Mouse (Mus musculus) heart, embryonic 15.5 days (tissue): ENCODE data around the gene Rnd1. TPM values are rescaled to one million over a fixed set of nuclear protein-coding genes. Genes with fewer than 3 reads are reported as not detected.

Experiments used
- ATAC-seq: fragments of 200-750 bp; cut with Nextera tagmentation; replicated peaks from 2 replicates; pipeline ENCODE4 v1.8.0; 2017; ENCODE audit warnings: low read depth, moderate TSS enrichment; ENCODE audit not compliant: insufficient number of reproducible peaks, insufficient read depth, low FRiP score
- H3K27ac ChIP-seq: fragments of 300-500 bp; sonication (generic); 2 replicates; pipeline ENCODE4 v1.5.1; 2015; ENCODE audit warnings: mild to moderate bottlenecking, inconsistent platforms
- H3K27me3 ChIP-seq: fragments of 300-500 bp; sonication (generic); 2 replicates; pipeline ENCODE4 v1.6.1; 2015; ENCODE audit warnings: inconsistent platforms
- H3K36me3 ChIP-seq: fragments of 300-500 bp; sonication (generic); 2 replicates; pipeline ENCODE4 v1.6.1; 2015; ENCODE audit warnings: mild to moderate bottlenecking, inconsistent platforms
- H3K4me1 ChIP-seq: fragments of 300-500 bp; sonication (generic); replicated peaks from 2 replicates; pipeline ENCODE4 v1.6.1; 2015; ENCODE audit warnings: inconsistent platforms
- H3K4me2 ChIP-seq: fragments of 300-500 bp; sonication (generic); 2 replicates; pipeline ENCODE4 v1.6.1; 2015; ENCODE audit warnings: inconsistent platforms, mild to moderate bottlenecking, moderate library complexity
- H3K4me3 ChIP-seq: fragments of 300-500 bp; sonication (generic); 2 replicates; pipeline ENCODE4 v1.5.1; 2015; ENCODE audit warnings: mild to moderate bottlenecking, inconsistent platforms
- H3K9ac ChIP-seq: fragments of 300-500 bp; sonication (generic); 2 replicates; pipeline ENCODE4 v1.6.1; 2015; ENCODE audit warnings: mild to moderate bottlenecking, inconsistent platforms
- H3K9me3 ChIP-seq: fragments of 300-500 bp; sonication (generic); replicated peaks from 2 replicates; pipeline ENCODE4 v1.6.1; 2016; ENCODE audit warnings: inconsistent platforms
- WGBS: fragments of 180-500 bp; shearing (Covaris S2); methylation state at CpG from one replicate; pipeline ENCODE4 v1.1.7; 2015; ENCODE audit warnings: mixed read lengths; 5-methylcytosine and 5-hydroxymethylcytosine counted together
- polyA plus RNA-seq: library from polyadenylated mRNA; unstranded; fragments of >200 nt; fragmentation: Nextera tagmentation; extraction: Ambion mirVana; gene quantifications from 2 replicates; pipeline ENCODE4 v1.2.1, GENCODE M21; 2015

The Rnd1 gene
- 1.1 and 1.2 TPM in 2 replicates for polyA plus RNA-seq

- H3K4me2 ChIP-seq = peak within 1 kb of the TSS; percentile 98
- peak within 1 kb of the TSS; percentile 54 for H3K4me3 ChIP-seq
- H3K9ac ChIP-seq = peak within 1 kb of the TSS; percentile 51; the same call in 1 of the 2 replicates
- H3K27me3 ChIP-seq = peaks cover 32% of the 10 kb centered on the region
- peaks cover 31% of the 10 kb centered on the region for H3K4me1 ChIP-seq
- ATAC-seq = peak; percentile 96
- H3K9me3 ChIP-seq = no peaks in the 10 kb centered on the region
- H3K27ac ChIP-seq = no peak within 1 kb of the TSS
- no peaks in the 10 kb centered on the region for H3K36me3 ChIP-seq
- under 1% methylated on average over 37 of the region's 37 CpGs for WGBS
Observed at GRCm38 (mm10) chr15:98676940-98677728, at the start of gene Rnd1. Gene Rnd1 (minus strand): TSS chr15:98677461.

- ATAC-seq = no peak
- Histone ChIP-seq H3K27me3 (peaks cover 11% of the 10 kb centered on the region), H3K4me2 (peak overlapping the region; percentile 96), H3K4me3 (peak overlapping the region; percentile 67), H3K36me3 (no peaks in the 10 kb centered on the region), H3K9ac (peak overlapping the region; percentile 66), H3K9me3 (no peaks in the 10 kb centered on the region), H3K4me1 (peaks cover 22% of the 10 kb centered on the region), H3K27ac (no peak overlapping the region)
- 48% methylated on average over 7 of the region's 7 CpGs for WGBS
Observed at GRCm38 (mm10) chr15:98726746-98727145, 49.5 kb upstream of the Rnd1 start.

GRCm38 (mm10) chr15:98726079-98726478 is 48.8 kb upstream of the Rnd1 start:
- no peak for ATAC-seq
- no peaks in the 10 kb centered on the region for H3K9me3 ChIP-seq
- no peaks in the 10 kb centered on the region for H3K36me3 ChIP-seq
- H3K4me3 ChIP-seq = no peak overlapping the region
- H3K27ac ChIP-seq = no peak overlapping the region
- peaks cover 22% of the 10 kb centered on the region for H3K4me1 ChIP-seq
- peaks cover 12% of the 10 kb centered on the region for H3K27me3 ChIP-seq
- H3K9ac ChIP-seq = no peak overlapping the region
- H3K4me2 ChIP-seq = no peak overlapping the region
- WGBS = 72% methylated on average over 4 of the region's 4 CpGs

- WGBS = 36% methylated on average over 19 of the region's 19 CpGs
- Histone ChIP-seq H3K4me2 (0 out of 2 replicates have a peak overlapping the region, but pooled peaks have one; percentile 19), H3K4me3 (no peak overlapping the region), H3K27ac (no peak overlapping the region), H3K36me3 (no peaks in the 10 kb centered on the region), H3K27me3 (peaks cover 11% of the 10 kb centered on the region), H3K4me1 (peaks cover 22% of the 10 kb centered on the region), H3K9ac (no peak overlapping the region), H3K9me3 (no peaks in the 10 kb centered on the region)
- ATAC-seq = no peak
Observed at GRCm38 (mm10) chr15:98724441-98724840, 47.2 kb upstream of the Rnd1 start.

- no peaks in the 10 kb centered on the region for H3K36me3 ChIP-seq
- 44% methylated on average over 14 of the region's 14 CpGs for WGBS
- no peak overlapping the region for H3K9ac ChIP-seq
- no peak for ATAC-seq
- H3K27me3 ChIP-seq = peaks cover 13% of the 10 kb centered on the region
- H3K4me1 ChIP-seq = peaks cover 21% of the 10 kb centered on the region
- H3K27ac ChIP-seq = no peak overlapping the region
- peak overlapping the region; percentile 28 for H3K4me2 ChIP-seq
- H3K9me3 ChIP-seq = no peaks in the 10 kb centered on the region
- no peak overlapping the region for H3K4me3 ChIP-seq
Observed at GRCm38 (mm10) chr15:98722854-98723253, 45.6 kb upstream of the Rnd1 start.

GRCm38 (mm10) chr15:98722191-98722590 is 44.9 kb upstream of the Rnd1 start:
- no peaks in the 10 kb centered on the region for H3K36me3 ChIP-seq
- ATAC-seq = no peak

GRCm38 (mm10) chr15:98717301-98717700 is 40.0 kb upstream of the Rnd1 start:
- Histone ChIP-seq H3K4me1 (peaks cover 6% of the 10 kb centered on the region), H3K36me3 (no peaks in the 10 kb centered on the region), H3K27me3 (peaks cover 8% of the 10 kb centered on the region; the same call in 1 of the 2 replicates), H3K4me2 (no peak overlapping the region), H3K9me3 (no peaks in the 10 kb centered on the region), H3K27ac (no peak overlapping the region), H3K9ac (no peak overlapping the region), H3K4me3 (no peak overlapping the region)
- 64% methylated on average over 16 of the region's 16 CpGs for WGBS
- ATAC-seq = no peak

More at GRCm38 (mm10) chr15:98722191-98722590, 44.9 kb upstream of the Rnd1 start:
- no peak overlapping the region for H3K4me2 ChIP-seq
- H3K9ac ChIP-seq = no peak overlapping the region
- H3K4me3 ChIP-seq = no peak overlapping the region
- WGBS = 74% methylated on average over 8 of the region's 8 CpGs
- H3K27ac ChIP-seq = no peak overlapping the region
- peaks cover 15% of the 10 kb centered on the region for H3K4me1 ChIP-seq
- H3K27me3 ChIP-seq = peaks cover 13% of the 10 kb centered on the region
- no peaks in the 10 kb centered on the region for H3K9me3 ChIP-seq

- Histone ChIP-seq H3K9me3 (no peaks in the 10 kb centered on the region), H3K4me3 (no peak overlapping the region), H3K27ac (no peak overlapping the region), H3K36me3 (no peaks in the 10 kb centered on the region), H3K27me3 (peaks cover 6% of the 10 kb centered on the region; the same call in 1 of the 2 replicates), H3K9ac (no peak overlapping the region), H3K4me1 (peaks cover 5% of the 10 kb centered on the region), H3K4me2 (peak overlapping the region; percentile 15; the same call in 1 of the 2 replicates)
- ATAC-seq = 0 out of 2 replicates have a peak, but pooled peaks have one; percentile 53
- 41% methylated on average over 5 of the region's 5 CpGs for WGBS
Observed at GRCm38 (mm10) chr15:98714230-98714652, 37.0 kb upstream of the Rnd1 start.

- Histone ChIP-seq H3K9ac (no peak overlapping the region), H3K4me3 (no peak overlapping the region), H3K4me2 (no peak overlapping the region), H3K9me3 (no peaks in the 10 kb centered on the region), H3K36me3 (no peaks in the 10 kb centered on the region), H3K27me3 (no peaks in the 10 kb centered on the region), H3K4me1 (peaks cover 10% of the 10 kb centered on the region), H3K27ac (no peak overlapping the region)
- WGBS = 13% methylated on average over 9 of the region's 9 CpGs
- ATAC-seq = no peak
Observed at GRCm38 (mm10) chr15:98710442-98710841, 33.2 kb upstream of the Rnd1 start.

GRCm38 (mm10) chr15:98707766-98708372 is 30.6 kb upstream of the Rnd1 start, which contains the start of gene Ccdc65:
Gene Ccdc65 (plus strand): TSS chr15:98708207.
- no peak within 1 kb of the TSS for H3K27ac ChIP-seq
- H3K4me1 ChIP-seq = peaks cover 5% of the 10 kb centered on the region; the same call in 1 of the 2 replicates
- no peak for ATAC-seq
- H3K4me2 ChIP-seq = peak within 1 kb of the TSS; percentile 70
- no peaks in the 10 kb centered on the region for H3K9me3 ChIP-seq
- H3K27me3 ChIP-seq = peaks cover 20% of the 10 kb centered on the region
- H3K4me3 ChIP-seq = peak within 1 kb of the TSS; percentile 50
- H3K9ac ChIP-seq = peak within 1 kb of the TSS; percentile 43
- no peaks in the 10 kb centered on the region for H3K36me3 ChIP-seq
- 18% methylated on average over 16 of the region's 16 CpGs for WGBS

- Histone ChIP-seq H3K4me1 (peaks cover 10% of the 10 kb centered on the region), H3K9me3 (no peaks in the 10 kb centered on the region), H3K27me3 (peaks cover 48% of the 10 kb centered on the region), H3K4me3 (no peak overlapping the region), H3K36me3 (no peaks in the 10 kb centered on the region), H3K4me2 (no peak overlapping the region), H3K9ac (no peak overlapping the region), H3K27ac (no peak overlapping the region)
- 56% methylated on average over 9 of the region's 9 CpGs for WGBS
- ATAC-seq = no peak
Observed at GRCm38 (mm10) chr15:98704312-98704711, 27.1 kb upstream of the Rnd1 start.
